Mouse (Mus musculus) myocyte (in vitro differentiated cells): ENCODE data around the gene Dnajc9.

Source experiments
- MYOG ChIP-seq, 3 experiments: IDR thresholded peaks; one replicate each; pipeline ENCODE4 v1.6.1; 2011; ENCODE audit warnings: control low read depth in 2 of 3, low read depth in 2 of 3, mild to moderate bottlenecking in 2 of 3; ENCODE audit not compliant: insufficient read length in 2 of 3, control insufficient read depth in 1 of 3, insufficient read depth in 1 of 3
- TCF12 ChIP-seq: IDR thresholded peaks from one replicate; pipeline ENCODE4 v1.6.1; 2011; ENCODE audit warnings: mild to moderate bottlenecking, control low read depth; ENCODE audit not compliant: poor library complexity, insufficient read depth, severe bottlenecking

DNA sequence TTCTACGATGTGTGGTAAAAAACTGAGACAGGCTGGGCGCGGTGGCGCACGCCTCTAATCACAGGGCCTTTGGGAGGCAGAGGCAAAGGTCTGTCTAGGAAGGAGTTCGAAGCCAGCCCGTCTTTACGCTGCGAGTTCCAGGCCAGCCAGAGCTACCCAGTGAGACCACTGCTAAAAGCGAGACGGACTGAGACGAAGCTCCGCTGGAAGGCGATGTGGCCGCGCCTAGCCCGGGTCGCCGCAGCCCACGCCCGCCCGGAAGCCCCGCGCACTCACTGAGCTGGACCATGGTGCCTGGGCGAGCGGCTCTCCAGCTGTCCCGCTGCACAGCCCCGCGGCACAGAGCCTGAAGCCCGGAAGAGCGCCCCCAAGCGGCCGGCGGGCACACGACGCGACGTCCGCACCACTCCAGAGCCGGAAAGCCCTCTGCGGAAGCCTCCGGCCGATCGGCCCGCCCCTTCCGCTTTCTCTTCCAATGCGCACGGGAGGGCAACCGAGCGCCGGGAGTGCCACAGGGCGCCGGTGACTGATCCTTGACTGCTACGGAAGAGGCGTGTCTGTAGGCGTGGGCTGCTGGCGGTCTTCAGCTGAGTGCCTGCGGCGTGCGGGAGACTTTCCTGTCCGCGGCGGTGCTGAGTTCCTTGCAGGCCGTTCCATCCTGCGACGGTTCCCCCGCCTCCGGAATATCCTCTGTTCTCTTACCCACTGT is 4.6 kb upstream of the Dnajc9 start, which contains the start of gene Mrps16:
- TF ChIP-seq MYOG (IDR thresholded peaks at IDR 0.05; ENCODE audit: control insufficient read depth in 1 of 3, insufficient read depth in 1 of 3, insufficient read length in 2 of 3, low read depth in 2 of 3): peak; percentile 41 to 90 (median 85)
- TF ChIP-seq TCF12: no peak
